In genomic region chr6:54643181-54643580, GRCm38 (mm10) we compare ENCODE assay signal across 25 mouse cellular contexts. TPM values are rescaled to one million over a fixed set of nuclear protein-coding genes. Genes with fewer than 3 reads are reported as not detected.
A peak's percentile ranks its signal among the peaks of the same experiment; 100 is the strongest.
DNase-seq lines count a peak whose midpoint lies in the region; ATAC-seq and TF ChIP-seq lines count a peak whose summit lies in the region.
"Had no signal": no experiment of that assay in that cellular context is flagged by ENCODE, and none has a peak within 500 bp of the region (broad histone marks: within the 10 kb centered on the region; RNA-seq: fewer than 3 reads in every experiment).

No protein-coding gene starts in this region.

- no peaks in the 10 kb centered on the region for H3K79me2 ChIP-seq in heart, adult 2 months (replicated peaks; ENCODE audit: control insufficient read depth, insufficient read depth, low read length)

- TF ChIP-seq CTCF in heart, adult 2 months (IDR thresholded peaks at IDR 0.05): no peak
- no peak for TF ChIP-seq CTCF in liver, postnatal 0 days (IDR thresholded peaks at IDR 0.05; ENCODE audit: low read depth)

- H3K4me1 ChIP-seq in heart, adult 2 months (ENCODE audit: control insufficient read depth, insufficient read depth, low read length): no peaks in the 10 kb centered on the region
- H3K4me1 ChIP-seq in liver, embryonic 12.5 days: no peaks in the 10 kb centered on the region
- H3K4me1 ChIP-seq in liver, postnatal 0 days (ENCODE audit: insufficient read depth): peaks cover 3% of the 10 kb centered on the region
- no peaks in the 10 kb centered on the region for H3K4me1 ChIP-seq in liver, embryonic 15.5 days (replicated peaks)
- H3K4me1 ChIP-seq: embryonic facial prominence, embryonic 12.5 days; forebrain, embryonic 12.5 days; forebrain, embryonic 15.5 days had no signal

- intact Hi-C loops in heart, adult 2 months (cut with DNase I): no loop called here
- intact Hi-C loops in heart, postnatal 14 days (cut with DNase I): no loop called here

- no peaks in the 10 kb centered on the region for H3K9me3 ChIP-seq in liver, embryonic 12.5 days (replicated peaks)
- no peaks in the 10 kb centered on the region for H3K9me3 ChIP-seq in liver, postnatal 0 days (ENCODE audit: low read length)
- H3K9me3 ChIP-seq in liver, embryonic 15.5 days (replicated peaks): no peaks in the 10 kb centered on the region
- H3K9me3 ChIP-seq: embryonic facial prominence, embryonic 12.5 days; forebrain, embryonic 12.5 days; forebrain, embryonic 15.5 days; G1E had no signal

- TF ChIP-seq EP300 in heart, adult 2 months (IDR thresholded peaks at IDR 0.05; ENCODE audit: insufficient read depth, low read depth, low read length): no peak
- TF ChIP-seq EP300 in liver, postnatal 0 days (IDR thresholded peaks at IDR 0.05; ENCODE audit: low read depth): no peak

- no peak overlapping the region for H3K27ac ChIP-seq in heart, adult 2 months
- no peak overlapping the region for H3K27ac ChIP-seq in liver, embryonic 12.5 days
- H3K27ac ChIP-seq in liver, postnatal 0 days (ENCODE audit: low read depth): no peak overlapping the region
- H3K27ac ChIP-seq in liver, embryonic 15.5 days (replicated peaks): no peak overlapping the region
- H3K27ac ChIP-seq: embryonic facial prominence, embryonic 12.5 days; forebrain, embryonic 12.5 days; forebrain, embryonic 15.5 days; hindbrain, embryonic 14.5 days; hindbrain, postnatal 0 days had no signal

- ATAC-seq in liver, embryonic 12.5 days: peak; percentile 63; the same call in 1 of the 2 replicates
- no peak for ATAC-seq in liver, postnatal 0 days
- peak; percentile 51; the same call in 1 of the 2 replicates for ATAC-seq in liver, embryonic 15.5 days (ENCODE audit: insufficient read depth)
- ATAC-seq: forebrain, embryonic 15.5 days; hindbrain, postnatal 0 days; inflammation-experienced regulatory T-cells, adult 6 months had no signal

- no peak overlapping the region for H3K4me2 ChIP-seq in liver, embryonic 12.5 days
- no peak overlapping the region for H3K4me2 ChIP-seq in liver, postnatal 0 days (ENCODE audit: low read depth, low read length)
- H3K4me2 ChIP-seq in liver, embryonic 15.5 days: no peak overlapping the region
- H3K4me2 ChIP-seq: embryonic facial prominence, embryonic 12.5 days; forebrain, embryonic 12.5 days; forebrain, embryonic 15.5 days; heart, embryonic 11.5 days; hindbrain, embryonic 14.5 days had no signal

- no peak for TF ChIP-seq POLR2A in heart, adult 2 months (IDR thresholded peaks at IDR 0.05; ENCODE audit: insufficient read depth, low read depth, low read length)

- no peak overlapping the region for H3K4me3 ChIP-seq in heart, adult 2 months
- H3K4me3 ChIP-seq in liver, embryonic 12.5 days: no peak overlapping the region
- H3K4me3 ChIP-seq in liver, postnatal 0 days (ENCODE audit: low read depth, low read length): no peak overlapping the region
- H3K4me3 ChIP-seq in liver, embryonic 15.5 days (replicated peaks): no peak overlapping the region
- H3K4me3 ChIP-seq: embryonic facial prominence, embryonic 12.5 days; erythroblast, embryonic 14.5 days; forebrain, embryonic 12.5 days; forebrain, embryonic 15.5 days had no signal

- no peaks in the 10 kb centered on the region for H3K27me3 ChIP-seq in heart, adult 2 months (ENCODE audit: control insufficient read depth, insufficient read depth, low read length)
- no peaks in the 10 kb centered on the region for H3K27me3 ChIP-seq in liver, embryonic 12.5 days (replicated peaks)
- H3K27me3 ChIP-seq in liver, postnatal 0 days (ENCODE audit: insufficient read depth, low read length): no peaks in the 10 kb centered on the region
- H3K27me3 ChIP-seq in liver, embryonic 15.5 days: no peaks in the 10 kb centered on the region
- H3K27me3 ChIP-seq: CH12.LX; embryonic facial prominence, embryonic 12.5 days; forebrain, embryonic 12.5 days; forebrain, embryonic 15.5 days had no signal

- WGBS in heart, adult 2 months: 84% methylated on average over 4 of the region's 4 CpGs
- WGBS in liver, embryonic 12.5 days (ENCODE audit: insufficient replicate concordance): 35% methylated on average over 4 of the region's 4 CpGs
- 68% methylated on average over 4 of the region's 4 CpGs for WGBS in liver, postnatal 0 days (ENCODE audit: insufficient replicate concordance)
- 38% methylated on average over 4 of the region's 4 CpGs for WGBS in liver, embryonic 15.5 days (ENCODE audit: insufficient replicate concordance)

- DNase-seq in heart, adult 11 months: peak; percentile 66
- no peak for DNase-seq in heart, adult 2 months
- DNase-seq in liver, postnatal 0 days: no peak
- DNase-seq in adrenal gland, postnatal 10 days: no peak
- DNase-seq in heart, postnatal 14 days: no peak
- DNase-seq: adrenal gland, adult 8-10 months; adrenal gland, postnatal 36 days; B cell, adult 2 months; cerebellum, adult 18-20 months; cerebellum, adult 9-10 months; cerebellum, postnatal 14 days; gastrocnemius, postnatal 25 days; heart, postnatal 4 days had no signal

- H3K36me3 ChIP-seq in heart, adult 2 months (ENCODE audit: control insufficient read depth, insufficient read depth, low read length): peaks cover 2% of the 10 kb centered on the region; the same call in 1 of the 2 replicates
- no peaks in the 10 kb centered on the region for H3K36me3 ChIP-seq in liver, embryonic 12.5 days
- H3K36me3 ChIP-seq in liver, postnatal 0 days (replicated peaks; ENCODE audit: insufficient read depth, low read length): peaks cover 3% of the 10 kb centered on the region; the same call in 1 of the 2 replicates
- no peaks in the 10 kb centered on the region for H3K36me3 ChIP-seq in liver, embryonic 15.5 days (replicated peaks)

- H3K9ac ChIP-seq in heart, adult 2 months (ENCODE audit: low read depth, low read length): no peak overlapping the region
- no peak overlapping the region for H3K9ac ChIP-seq in liver, embryonic 12.5 days
- no peak overlapping the region for H3K9ac ChIP-seq in liver, postnatal 0 days (replicated peaks)
- no peak overlapping the region for H3K9ac ChIP-seq in liver, embryonic 15.5 days
- H3K9ac ChIP-seq: embryonic facial prominence, embryonic 12.5 days; forebrain, embryonic 12.5 days; forebrain, embryonic 15.5 days; hindbrain, embryonic 14.5 days had no signal

RNA-seq across cellular contexts. Expression of gene Mturn, which starts 38.2 kb away (rescaled TPM):
- 10 to 100 TPM; 11.0 to 16.3 TPM for total RNA-seq in heart, adult 2 months (2021)
- 5.4 and 8.8 TPM in 2 replicates for polyA plus RNA-seq in heart, adult 2 months (2012; rRNA removed)
- 0.72 and 1.1 TPM in 2 replicates for polyA plus RNA-seq in liver, embryonic 12.5 days (2016; fragmentation: Nextera tagmentation; extraction: Ambion mirVana)
- 1.8 and 4.0 TPM in 2 replicates for polyA plus RNA-seq in liver, postnatal 0 days (2015; fragmentation: Nextera tagmentation; extraction: Ambion mirVana)
- polyA plus RNA-seq in liver, embryonic 15.5 days (2015; fragmentation: Nextera tagmentation; extraction: Ambion mirVana): 1.2 and 1.4 TPM in 2 replicates
- 10 to 100 TPM; 11.4 to 14.4 TPM for total RNA-seq in adrenal gland, postnatal 10 days (2021)
- total RNA-seq in heart, postnatal 14 days (2021): 10 to 100 TPM; 11.8 to 12.0 TPM

RNA-seq across cellular contexts. Expression of gene Fkbp14, which starts 46.1 kb away (rescaled TPM):
- 10 to 100 TPM in 1 of 2 experiments, 1 to 10 TPM in 1; 7.6 to 10.7 TPM for total RNA-seq in heart, adult 2 months (2021)
- polyA plus RNA-seq in heart, adult 2 months (2012; rRNA removed): 5.4 and 12.3 TPM in 2 replicates
- polyA plus RNA-seq in liver, embryonic 12.5 days (2016; fragmentation: Nextera tagmentation; extraction: Ambion mirVana): 5.9 and 6.2 TPM in 2 replicates
- polyA plus RNA-seq in liver, postnatal 0 days (2015; fragmentation: Nextera tagmentation; extraction: Ambion mirVana): 1.7 and 2.3 TPM in 2 replicates
- polyA plus RNA-seq in liver, embryonic 15.5 days (2015; fragmentation: Nextera tagmentation; extraction: Ambion mirVana): 4.7 and 5.0 TPM in 2 replicates
- 10 to 100 TPM; 19.8 to 20.7 TPM for total RNA-seq in adrenal gland, postnatal 10 days (2021)
- total RNA-seq in heart, postnatal 14 days (2021): 10 to 100 TPM; 11.8 to 11.9 TPM
- polyA plus RNA-seq: erythroblast, embryonic 14.5 days; inflammation-experienced regulatory T-cells, adult 6 months had no signal

RNA-seq across cellular contexts. Expression of gene Plekha8, which starts 48.3 kb away (rescaled TPM):
- 1 to 10 TPM; 9.0 to 9.7 TPM for total RNA-seq in heart, adult 2 months (2021)
- polyA plus RNA-seq in heart, adult 2 months (2012; rRNA removed): 2.6 and 5.4 TPM in 2 replicates
- polyA plus RNA-seq in liver, embryonic 12.5 days (2016; fragmentation: Nextera tagmentation; extraction: Ambion mirVana): 5.0 TPM in 2 replicates
- polyA plus RNA-seq in liver, postnatal 0 days (2015; fragmentation: Nextera tagmentation; extraction: Ambion mirVana): 4.3 and 4.8 TPM in 2 replicates
- polyA plus RNA-seq in liver, embryonic 15.5 days (2015; fragmentation: Nextera tagmentation; extraction: Ambion mirVana): 2.6 and 2.8 TPM in 2 replicates
- total RNA-seq in adrenal gland, postnatal 10 days (2021): 10 to 100 TPM; 15.8 to 17.6 TPM
- 10 to 100 TPM; 10.3 to 12.5 TPM for total RNA-seq in heart, postnatal 14 days (2021)
